Mouse (Mus musculus): ENCODE results near the gene Ypel5. TPM values are rescaled to one million over a fixed set of nuclear protein-coding genes. Genes with fewer than 3 reads are reported as not detected.

Ypel5 gene
- polyA plus RNA-seq, 1 experiment from 2014 or later: 63.1 TPM

- no peak overlapping the region for H3K9ac ChIP-seq
- no peak overlapping the region for H3K4me3 ChIP-seq (replicated peaks)
- 79% methylated on average over 4 of the region's 4 CpGs for WGBS
- no peak for ATAC-seq (ENCODE audit: low FRiP score)
- no peaks in the 10 kb centered on the region for H3K4me1 ChIP-seq
- no peak overlapping the region for H3K27ac ChIP-seq
- H3K4me2 ChIP-seq: no peak overlapping the region
- H3K36me3 ChIP-seq (replicated peaks): no peaks in the 10 kb centered on the region
- H3K9me3 ChIP-seq: no peaks in the 10 kb centered on the region
- no peaks in the 10 kb centered on the region for H3K27me3 ChIP-seq
Measured at GRCm38 (mm10) chr17:72820425-72820824, 15.8 kb upstream of the Ypel5 start.

GRCm38 (mm10) chr17:72821923-72822322 is 14.3 kb upstream of the Ypel5 start:
- Histone ChIP-seq H3K27me3 (no peaks in the 10 kb centered on the region), H3K9ac (no peak overlapping the region), H3K27ac (no peak overlapping the region), H3K9me3 (no peaks in the 10 kb centered on the region), H3K4me2 (no peak overlapping the region), H3K4me3 (replicated peaks) (no peak overlapping the region), H3K36me3 (replicated peaks) (no peaks in the 10 kb centered on the region), H3K4me1 (no peaks in the 10 kb centered on the region)
- ATAC-seq (ENCODE audit: low FRiP score): no peak
- 76% methylated on average over 1 of the region's 1 CpGs for WGBS

GRCm38 (mm10) chr17:72826916-72827534 is 9.2 kb upstream of the Ypel5 start:
- H3K4me1 ChIP-seq: no peaks in the 10 kb centered on the region
- H3K4me3 ChIP-seq (replicated peaks): no peak overlapping the region
- no peaks in the 10 kb centered on the region for H3K36me3 ChIP-seq (replicated peaks)
- H3K27me3 ChIP-seq: no peaks in the 10 kb centered on the region
- no peak overlapping the region for H3K4me2 ChIP-seq
- ATAC-seq (ENCODE audit: low FRiP score): no peak
- no peak overlapping the region for H3K27ac ChIP-seq
- WGBS: 86% methylated on average over 3 of the region's 3 CpGs
- no peaks in the 10 kb centered on the region for H3K9me3 ChIP-seq
- H3K9ac ChIP-seq: no peak overlapping the region

- Histone ChIP-seq H3K27me3 (no peaks in the 10 kb centered on the region), H3K4me1 (no peaks in the 10 kb centered on the region), H3K36me3 (replicated peaks) (no peaks in the 10 kb centered on the region), H3K27ac (no peak overlapping the region), H3K4me2 (no peak overlapping the region), H3K9me3 (no peaks in the 10 kb centered on the region), H3K9ac (no peak overlapping the region), H3K4me3 (replicated peaks) (no peak overlapping the region)
- WGBS: 82% methylated on average over 3 of the region's 3 CpGs
- ATAC-seq (ENCODE audit: low FRiP score): no peak
Measured at GRCm38 (mm10) chr17:72828027-72828678, 8.1 kb upstream of the Ypel5 start.

GRCm38 (mm10) chr17:72828687-72829086 is 7.6 kb upstream of the Ypel5 start:
- H3K4me3 ChIP-seq (replicated peaks): no peak overlapping the region
- no peaks in the 10 kb centered on the region for H3K9me3 ChIP-seq
- no peak for ATAC-seq (ENCODE audit: low FRiP score)
- H3K36me3 ChIP-seq (replicated peaks): no peaks in the 10 kb centered on the region
- no peak overlapping the region for H3K4me2 ChIP-seq
- H3K27ac ChIP-seq: no peak overlapping the region
- no peak overlapping the region for H3K9ac ChIP-seq
- no peaks in the 10 kb centered on the region for H3K27me3 ChIP-seq
- no peaks in the 10 kb centered on the region for H3K4me1 ChIP-seq
- 91% methylated on average over 8 of the region's 8 CpGs for WGBS

GRCm38 (mm10) chr17:72837140-72837712 is 973 bp downstream of the Ypel5 start:
- H3K4me3 ChIP-seq (replicated peaks): peak overlapping the region; percentile 86
- no peaks in the 10 kb centered on the region for H3K27me3 ChIP-seq
- no peaks in the 10 kb centered on the region for H3K9me3 ChIP-seq
- H3K27ac ChIP-seq: peak overlapping the region; percentile 97
- H3K36me3 ChIP-seq (replicated peaks): no peaks in the 10 kb centered on the region
- peaks cover 9% of the 10 kb centered on the region for H3K4me1 ChIP-seq
- under 1% methylated on average over 76 of the region's 77 CpGs for WGBS
- H3K4me2 ChIP-seq: peak overlapping the region; percentile 76
- peak; percentile 82 for ATAC-seq (ENCODE audit: low FRiP score)
- peak overlapping the region; percentile 90 for H3K9ac ChIP-seq

GRCm38 (mm10) chr17:72837824-72838474 is 1.7 kb downstream of the Ypel5 start:
- Histone ChIP-seq H3K36me3 (replicated peaks) (no peaks in the 10 kb centered on the region), H3K4me1 (peaks cover 9% of the 10 kb centered on the region), H3K9me3 (no peaks in the 10 kb centered on the region), H3K27me3 (no peaks in the 10 kb centered on the region), H3K27ac (0 out of 2 replicates have a peak overlapping the region, but pooled peaks have one; percentile 97), H3K4me2 (peak overlapping the region; percentile 76), H3K4me3 (replicated peaks) (peak overlapping the region; percentile 86), H3K9ac (peak overlapping the region; percentile 90)
- WGBS: 22% methylated on average over 8 of the region's 8 CpGs
- no peak for ATAC-seq (ENCODE audit: low FRiP score)

- WGBS: 85% methylated on average over 2 of the region's 2 CpGs
- Histone ChIP-seq H3K9ac (no peak overlapping the region), H3K27ac (no peak overlapping the region), H3K4me3 (replicated peaks) (no peak overlapping the region), H3K27me3 (no peaks in the 10 kb centered on the region), H3K4me1 (peaks cover 9% of the 10 kb centered on the region), H3K36me3 (replicated peaks) (no peaks in the 10 kb centered on the region), H3K9me3 (no peaks in the 10 kb centered on the region), H3K4me2 (no peak overlapping the region)
- ATAC-seq (ENCODE audit: low FRiP score): no peak
Measured at GRCm38 (mm10) chr17:72839000-72839399, 2.7 kb downstream of the Ypel5 start.

- 95% methylated on average over 6 of the region's 6 CpGs for WGBS
- no peaks in the 10 kb centered on the region for H3K4me1 ChIP-seq
- no peak for ATAC-seq (ENCODE audit: low FRiP score)
- no peak overlapping the region for H3K4me2 ChIP-seq
- H3K27me3 ChIP-seq: no peaks in the 10 kb centered on the region
- H3K9me3 ChIP-seq: no peaks in the 10 kb centered on the region
- no peak overlapping the region for H3K9ac ChIP-seq
- H3K27ac ChIP-seq: no peak overlapping the region
- H3K4me3 ChIP-seq (replicated peaks): no peak overlapping the region
- H3K36me3 ChIP-seq (replicated peaks): 0 out of 2 replicates have a peak, but pooled peaks cover 5% of the 10 kb centered on the region
Measured at GRCm38 (mm10) chr17:72844393-72844792, 8.1 kb downstream of the Ypel5 start.

GRCm38 (mm10) chr17:72844949-72845490 is 8.8 kb downstream of the Ypel5 start:
- Histone ChIP-seq H3K36me3 (replicated peaks) (0 out of 2 replicates have a peak, but pooled peaks cover 5% of the 10 kb centered on the region), H3K9ac (no peak overlapping the region), H3K4me1 (no peaks in the 10 kb centered on the region), H3K9me3 (no peaks in the 10 kb centered on the region), H3K27me3 (no peaks in the 10 kb centered on the region), H3K4me2 (no peak overlapping the region), H3K27ac (no peak overlapping the region), H3K4me3 (replicated peaks) (no peak overlapping the region)
- no peak for ATAC-seq (ENCODE audit: low FRiP score)
- 91% methylated on average over 7 of the region's 7 CpGs for WGBS

GRCm38 (mm10) chr17:72845521-72845920 is 9.3 kb downstream of the Ypel5 start:
- H3K27ac ChIP-seq: no peak overlapping the region
- H3K9ac ChIP-seq: no peak overlapping the region
- 0 out of 2 replicates have a peak, but pooled peaks cover 5% of the 10 kb centered on the region for H3K36me3 ChIP-seq (replicated peaks)
- H3K4me3 ChIP-seq (replicated peaks): no peak overlapping the region
- no peaks in the 10 kb centered on the region for H3K27me3 ChIP-seq
- no peak overlapping the region for H3K4me2 ChIP-seq
- ATAC-seq (ENCODE audit: low FRiP score): no peak
- H3K9me3 ChIP-seq: no peaks in the 10 kb centered on the region
- H3K4me1 ChIP-seq: no peaks in the 10 kb centered on the region

- Histone ChIP-seq H3K9ac (no peak overlapping the region), H3K4me1 (no peaks in the 10 kb centered on the region), H3K27me3 (no peaks in the 10 kb centered on the region), H3K36me3 (replicated peaks) (no peaks in the 10 kb centered on the region), H3K27ac (no peak overlapping the region), H3K9me3 (no peaks in the 10 kb centered on the region), H3K4me3 (replicated peaks) (no peak overlapping the region), H3K4me2 (no peak overlapping the region)
- no peak for ATAC-seq (ENCODE audit: low FRiP score)
- WGBS: 87% methylated on average over 1 of the region's 1 CpGs
Measured at GRCm38 (mm10) chr17:72855298-72855697, 19.0 kb downstream of the Ypel5 start.

Measured in forebrain, embryonic 12.5 days (tissue).